Mouse (Mus musculus): Measurements from ENCODE around the gene Slc25a28.

GRCm38 (mm10) chr19:43709317-43709716 is 34.6 kb upstream of the Slc25a28 start:
- TF ChIP-seq CTCF (IDR thresholded peaks at IDR 0.05; ENCODE audit: insufficient read depth, low read length) (no peak), POLR2A (IDR thresholded peaks at IDR 0.05; ENCODE audit: borderline replicate concordance, extremely low read depth, low read depth, low read length) (no peak)
